Mouse (Mus musculus) forebrain, postnatal 0 days (tissue): ENCODE data around the gene Ifnar2. TPM values are rescaled to one million over a fixed set of nuclear protein-coding genes. Genes with fewer than 3 reads are reported as not detected.

Experiments used
- ATAC-seq: fragments of 200-750 bp; cut with Nextera tagmentation; 2 replicates; pipeline ENCODE4 v1.8.0; 2017; ENCODE audit warnings: mild to moderate bottlenecking, moderate library complexity
- DNase-seq: peaks from one replicate; pipeline ENCODE4 v3.0.0-alpha.2; 2015
- H3K27ac ChIP-seq: fragments of 300-500 bp; sonication (generic); 2 replicates; pipeline ENCODE4 v1.5.1; 2014; ENCODE audit warnings: low read depth, mild to moderate bottlenecking, antibody characterized with exemption, low read length, moderate library complexity, mixed read lengths
- H3K27me3 ChIP-seq: fragments of 300-500 bp; sonication (generic); 2 replicates; pipeline ENCODE4 v1.6.1; 2014; ENCODE audit warnings: mild to moderate bottlenecking, low read length, mixed read lengths; ENCODE audit not compliant: insufficient read depth
- H3K36me3 ChIP-seq: fragments of 300-500 bp; sonication (generic); 2 replicates; pipeline ENCODE4 v1.6.1; 2014; ENCODE audit warnings: mild to moderate bottlenecking, moderate library complexity; ENCODE audit not compliant: insufficient read depth
- H3K4me1 ChIP-seq: fragments of 300-500 bp; sonication (generic); 2 replicates; pipeline ENCODE4 v1.6.1; 2014; ENCODE audit warnings: antibody characterized with exemption; ENCODE audit not compliant: insufficient read depth
- H3K4me2 ChIP-seq: fragments of 300-500 bp; sonication (generic); 2 replicates; pipeline ENCODE4 v1.6.1; 2014; ENCODE audit warnings: low read depth, mild to moderate bottlenecking, moderate library complexity
- H3K4me3 ChIP-seq: fragments of 300-500 bp; sonication (generic); 2 replicates; pipeline ENCODE4 v1.5.1; 2014; ENCODE audit warnings: low read depth, low read length, mixed read lengths
- H3K9ac ChIP-seq: fragments of 300-500 bp; sonication (generic); 2 replicates; pipeline ENCODE4 v1.6.1; 2014; ENCODE audit warnings: mild to moderate bottlenecking
- H3K9me3 ChIP-seq: fragments of 300-500 bp; sonication (generic); 2 replicates; pipeline ENCODE4 v1.6.1; 2016; ENCODE audit warnings: low read length
- CTCF ChIP-seq: sonication (generic); IDR thresholded peaks from 2 replicates; pipeline ENCODE4 v1.5.1; 2016; ENCODE audit warnings: antibody characterized with exemption, control low read depth, low read depth
- WGBS: fragments of 180-500 bp; shearing (Covaris S2); extraction: QIAGEN DNeasy Blood & Tissue Kit; methylation state at CpG from one replicate; pipeline ENCODE4 v1.1.7; 2014; 5-methylcytosine and 5-hydroxymethylcytosine counted together
- polyA plus RNA-seq: library from polyadenylated mRNA; unstranded; fragments of >200 nt; fragmentation: Nextera tagmentation; extraction: Ambion mirVana; gene quantifications from 2 replicates; pipeline ENCODE4 v1.2.1, GENCODE M21; 2015
- total RNA-seq: library from RNA; depleted of rRNA; stranded (reverse); fragments of >200 nt; gene quantifications from 2 replicates; pipeline ENCODE4 v1.2.3, GENCODE M21; 2014

Ifnar2 gene
- total and polyA plus RNA-seq, 2 experiments from 2014 or later = 24.5 to 53.1 TPM

GRCm38 (mm10) chr16:91336753-91337152, 35.8 kb upstream of the Ifnar2 start:
- no peaks in the 10 kb centered on the region for H3K27me3 ChIP-seq
- TF ChIP-seq CTCF = no peak
- H3K4me2 ChIP-seq = no peak overlapping the region
- 87% methylated on average over 4 of the region's 4 CpGs for WGBS
- H3K4me3 ChIP-seq = no peak overlapping the region
- no peak overlapping the region for H3K9ac ChIP-seq
- H3K27ac ChIP-seq = no peak overlapping the region
- H3K9me3 ChIP-seq = no peaks in the 10 kb centered on the region
- no peak for ATAC-seq
- no peaks in the 10 kb centered on the region for H3K4me1 ChIP-seq
- no peaks in the 10 kb centered on the region for H3K36me3 ChIP-seq
- DNase-seq = no peak

- no peak overlapping the region for H3K4me2 ChIP-seq
- H3K27ac ChIP-seq = no peak overlapping the region
- H3K9me3 ChIP-seq = no peaks in the 10 kb centered on the region
- no peak for TF ChIP-seq CTCF
- no peak overlapping the region for H3K9ac ChIP-seq
- WGBS = 45% methylated on average over 5 of the region's 5 CpGs
- H3K27me3 ChIP-seq = no peaks in the 10 kb centered on the region
- no peak for ATAC-seq
- no peaks in the 10 kb centered on the region for H3K36me3 ChIP-seq
- no peaks in the 10 kb centered on the region for H3K4me1 ChIP-seq
- no peak overlapping the region for H3K4me3 ChIP-seq
- DNase-seq = no peak
Observed at GRCm38 (mm10) chr16:91337480-91337879, 35.1 kb upstream of the Ifnar2 start.

- Histone ChIP-seq H3K27ac (no peak overlapping the region), H3K9ac (no peak overlapping the region), H3K4me1 (no peaks in the 10 kb centered on the region), H3K4me3 (no peak overlapping the region), H3K36me3 (no peaks in the 10 kb centered on the region), H3K27me3 (no peaks in the 10 kb centered on the region; the same call in 1 of the 2 replicates), H3K9me3 (no peaks in the 10 kb centered on the region), H3K4me2 (no peak overlapping the region)
- 83% methylated on average over 9 of the region's 9 CpGs for WGBS
- DNase-seq (no peak), ATAC-seq (no peak)
- no peak for TF ChIP-seq CTCF
Observed at GRCm38 (mm10) chr16:91346491-91346890, 26.1 kb upstream of the Ifnar2 start.

GRCm38 (mm10) chr16:91347491-91348263, 24.9 kb upstream of the Ifnar2 start:
- 60% methylated on average over 20 of the region's 20 CpGs for WGBS
- TF ChIP-seq CTCF = no peak
- H3K36me3 ChIP-seq = no peaks in the 10 kb centered on the region
- H3K4me3 ChIP-seq = no peak overlapping the region
- ATAC-seq = no peak
- no peaks in the 10 kb centered on the region for H3K9me3 ChIP-seq
- H3K4me1 ChIP-seq = no peaks in the 10 kb centered on the region
- H3K27me3 ChIP-seq = peaks cover 4% of the 10 kb centered on the region
- H3K9ac ChIP-seq = no peak overlapping the region
- no peak for DNase-seq
- H3K27ac ChIP-seq = no peak overlapping the region
- H3K4me2 ChIP-seq = no peak overlapping the region

- no peaks in the 10 kb centered on the region for H3K4me1 ChIP-seq
- H3K4me2 ChIP-seq = no peak overlapping the region
- ATAC-seq = no peak
- H3K9me3 ChIP-seq = no peaks in the 10 kb centered on the region
- WGBS = 44% methylated on average over 14 of the region's 14 CpGs
- TF ChIP-seq CTCF = no peak
- peaks cover 5% of the 10 kb centered on the region for H3K27me3 ChIP-seq
- H3K36me3 ChIP-seq = no peaks in the 10 kb centered on the region
- DNase-seq = peak; percentile 7
- H3K9ac ChIP-seq = no peak overlapping the region
- H3K4me3 ChIP-seq = no peak overlapping the region
- H3K27ac ChIP-seq = no peak overlapping the region
Observed at GRCm38 (mm10) chr16:91348264-91348565, 24.4 kb upstream of the Ifnar2 start.

GRCm38 (mm10) chr16:91348588-91349330, 23.8 kb upstream of the Ifnar2 start:
- DNase-seq = peak; percentile 13
- no peak for ATAC-seq
- Histone ChIP-seq H3K4me2 (no peak overlapping the region), H3K9ac (no peak overlapping the region), H3K9me3 (no peaks in the 10 kb centered on the region), H3K36me3 (no peaks in the 10 kb centered on the region), H3K27ac (no peak overlapping the region), H3K27me3 (peaks cover 5% of the 10 kb centered on the region), H3K4me1 (no peaks in the 10 kb centered on the region), H3K4me3 (no peak overlapping the region)
- TF ChIP-seq CTCF = no peak
- WGBS = 60% methylated on average over 28 of the region's 28 CpGs

- Histone ChIP-seq H3K36me3 (no peaks in the 10 kb centered on the region), H3K9ac (no peak overlapping the region), H3K9me3 (no peaks in the 10 kb centered on the region), H3K27me3 (peaks cover 5% of the 10 kb centered on the region), H3K27ac (no peak overlapping the region), H3K4me1 (no peaks in the 10 kb centered on the region), H3K4me2 (no peak overlapping the region), H3K4me3 (no peak overlapping the region)
- 2% methylated on average over 7 of the region's 7 CpGs for WGBS
- ATAC-seq = peak; percentile 46
- TF ChIP-seq CTCF = peak; percentile 96
- peak; percentile 94 for DNase-seq
Observed at GRCm38 (mm10) chr16:91352084-91352562, 20.5 kb upstream of the Ifnar2 start.
